Mouse (Mus musculus) midbrain, postnatal 0 days (tissue): ENCODE data around the gene Nolc1. TPM values are rescaled to one million over a fixed set of nuclear protein-coding genes. Genes with fewer than 3 reads are reported as not detected.

ENCODE experiments used
- ATAC-seq: fragments of 200-750 bp; cut with Nextera tagmentation; 2 replicates; pipeline ENCODE4 v1.8.0; 2017; ENCODE audit warnings: moderate number of reproducible peaks, mild to moderate bottlenecking, moderate TSS enrichment, moderate library complexity; ENCODE audit not compliant: low FRiP score
- DNase-seq: peaks from one replicate; pipeline ENCODE4 v3.0.0-alpha.2; 2015; ENCODE audit warnings: low spot score
- H3K27ac ChIP-seq: fragments of 300-500 bp; sonication (generic); 2 replicates; pipeline ENCODE4 v1.5.1; 2014; ENCODE audit warnings: low read depth, mild to moderate bottlenecking, low read length, mixed read lengths
- H3K27me3 ChIP-seq: fragments of 300-500 bp; sonication (generic); 2 replicates; pipeline ENCODE4 v1.6.1; 2014; ENCODE audit warnings: low read length, control low read depth, mixed read lengths; ENCODE audit not compliant: insufficient read depth
- H3K36me3 ChIP-seq: fragments of 300-500 bp; sonication (generic); 2 replicates; pipeline ENCODE4 v1.6.1; 2014; ENCODE audit warnings: low read length, control low read depth, mixed read lengths; ENCODE audit not compliant: insufficient read depth
- H3K4me1 ChIP-seq: fragments of 300-500 bp; sonication (generic); 2 replicates; pipeline ENCODE4 v1.6.1; 2014; ENCODE audit warnings: mild to moderate bottlenecking, control low read depth, antibody characterized with exemption, low read length, mixed read lengths; ENCODE audit not compliant: insufficient read depth
- H3K4me2 ChIP-seq: fragments of 300-500 bp; sonication (generic); 2 replicates; pipeline ENCODE4 v1.6.1; 2014; ENCODE audit warnings: low read depth, mild to moderate bottlenecking, low read length, mixed read lengths; ENCODE audit not compliant: poor library complexity, severe bottlenecking
- H3K4me3 ChIP-seq: fragments of 300-500 bp; sonication (generic); 2 replicates; pipeline ENCODE4 v1.5.1; 2014; ENCODE audit warnings: low read depth, mild to moderate bottlenecking, low read length, moderate library complexity
- H3K9ac ChIP-seq: fragments of 300-500 bp; sonication (generic); replicated peaks from 2 replicates; pipeline ENCODE4 v1.6.1; 2014; ENCODE audit warnings: mild to moderate bottlenecking, low read length, moderate library complexity, mixed read lengths; ENCODE audit not compliant: poor library complexity, severe bottlenecking
- H3K9me3 ChIP-seq: fragments of 300-500 bp; sonication (generic); 2 replicates; pipeline ENCODE4 v1.6.1; 2016; ENCODE audit warnings: low read length, control low read depth
- CTCF ChIP-seq: IDR thresholded peaks from 2 replicates; pipeline ENCODE4 v1.5.1; 2016; ENCODE audit warnings: antibody characterized with exemption, mild to moderate bottlenecking
- WGBS: fragments of 180-500 bp; shearing (Covaris S2); extraction: QIAGEN DNeasy Blood & Tissue Kit; methylation state at CpG from one replicate; pipeline ENCODE4 v1.1.7; 2014; 5-methylcytosine and 5-hydroxymethylcytosine counted together
- polyA plus RNA-seq: library from polyadenylated mRNA; unstranded; fragments of >200 nt; fragmentation: Nextera tagmentation; extraction: Ambion mirVana; gene quantifications from 2 replicates; pipeline ENCODE4 v1.2.1, GENCODE M21; 2015
- total RNA-seq: library from RNA; depleted of rRNA; stranded (reverse); fragments of >200 nt; gene quantifications from 2 replicates; pipeline ENCODE4 v1.2.3, GENCODE M21; 2014

Gene Nolc1
- total and polyA plus RNA-seq, 2 experiments from 2014 or later, result 26.0 to 63.5 TPM

DNA sequence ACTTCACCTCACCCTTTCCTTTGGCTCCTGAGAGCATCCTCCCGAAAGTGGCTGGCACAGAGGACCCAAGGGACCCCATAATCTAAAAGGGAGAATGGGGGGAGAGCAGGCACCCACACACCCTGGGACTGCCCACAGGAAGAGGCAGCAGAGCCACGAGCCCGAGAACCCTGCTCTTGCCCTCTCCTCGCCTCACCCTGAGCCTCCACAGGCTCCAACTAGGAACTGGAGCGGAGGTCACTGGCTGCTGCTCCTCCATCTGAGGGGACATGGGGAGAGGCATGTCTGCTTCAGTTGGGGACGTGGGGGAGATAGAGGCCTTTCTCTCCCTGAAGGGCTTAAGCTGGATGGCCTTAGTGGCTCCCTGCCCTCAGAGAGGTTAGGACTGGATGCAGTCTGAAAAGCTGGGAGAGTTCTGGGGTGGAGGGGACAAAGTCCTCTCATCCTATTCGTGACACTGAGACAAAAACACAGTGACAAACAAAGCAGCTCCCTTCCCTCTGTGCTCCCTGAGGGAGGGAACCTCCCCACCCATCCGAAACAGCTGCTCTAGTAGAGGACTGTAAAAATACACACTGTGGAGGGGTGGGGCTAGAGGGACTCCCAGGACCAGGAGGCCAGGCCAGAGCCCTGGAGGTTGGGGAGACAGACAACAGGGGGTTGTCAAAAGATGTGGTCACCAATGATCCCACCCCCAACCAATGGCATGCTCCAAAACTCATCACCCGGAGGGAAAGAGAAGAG is 43.8 kb upstream of the Nolc1 start:
- DNase-seq (no peak), ATAC-seq (no peak)

GRCm38 (mm10) chr19:46032731-46033510 is 42.7 kb upstream of the Nolc1 start:
- Histone ChIP-seq H3K36me3 (peaks cover 45% of the 10 kb centered on the region), H3K4me1 (peaks cover 13% of the 10 kb centered on the region), H3K4me2 (no peak overlapping the region), H3K9me3 (no peaks in the 10 kb centered on the region), H3K27me3 (no peaks in the 10 kb centered on the region), H3K27ac (no peak overlapping the region), H3K4me3 (no peak overlapping the region), H3K9ac (no peak overlapping the region)
- no peak for ATAC-seq
- DNase-seq, result no peak
- 83% methylated on average over 26 of the region's 26 CpGs for WGBS
- no peak for TF ChIP-seq CTCF

More for the DNA sequence above, 43.8 kb upstream of the Nolc1 start:
- peaks cover 2% of the 10 kb centered on the region for H3K4me1 ChIP-seq
- H3K9me3 ChIP-seq, result no peaks in the 10 kb centered on the region
- no peak overlapping the region for H3K4me2 ChIP-seq
- H3K27me3 ChIP-seq, result no peaks in the 10 kb centered on the region
- H3K36me3 ChIP-seq, result peaks cover 45% of the 10 kb centered on the region
- 67% methylated on average over 9 of the region's 9 CpGs for WGBS
- TF ChIP-seq CTCF, result no peak
- no peak overlapping the region for H3K4me3 ChIP-seq
- no peak overlapping the region for H3K27ac ChIP-seq
- no peak overlapping the region for H3K9ac ChIP-seq

DNA sequence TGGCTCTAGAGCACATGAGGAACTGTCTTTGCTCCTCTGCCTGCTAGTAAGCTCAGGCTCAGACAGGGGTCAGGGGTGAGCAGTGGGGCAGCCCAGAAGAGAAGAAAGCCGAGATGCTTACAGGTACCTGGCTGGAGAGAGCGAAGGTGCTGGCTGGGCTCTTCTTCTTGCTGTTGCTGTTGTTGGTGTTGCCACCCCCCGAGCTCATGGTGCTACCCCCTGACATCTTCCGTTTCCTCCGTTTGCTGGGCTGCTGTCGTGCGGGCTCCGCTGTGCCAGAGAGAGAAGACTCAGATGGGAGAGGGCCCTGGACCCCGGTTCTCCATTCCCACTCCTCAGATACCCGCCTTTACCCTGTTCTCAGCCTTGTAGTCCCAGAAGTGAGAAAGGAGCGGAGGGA is 41.8 kb upstream of the Nolc1 start:
- WGBS, result 92% methylated on average over 11 of the region's 11 CpGs
- peaks cover 45% of the 10 kb centered on the region for H3K36me3 ChIP-seq
- H3K4me1 ChIP-seq, result peaks cover 20% of the 10 kb centered on the region
- no peak for TF ChIP-seq CTCF
- DNase-seq (no peak), ATAC-seq (no peak)
- H3K9me3 ChIP-seq, result no peaks in the 10 kb centered on the region
- H3K9ac ChIP-seq, result 0 out of 2 replicates have a peak overlapping the region, but pooled peaks have one; percentile 13
- H3K4me2 ChIP-seq, result no peak overlapping the region
- H3K27me3 ChIP-seq, result no peaks in the 10 kb centered on the region
- no peak overlapping the region for H3K4me3 ChIP-seq
- no peak overlapping the region for H3K27ac ChIP-seq

- Histone ChIP-seq H3K4me2 (no peak overlapping the region), H3K9ac (no peak overlapping the region), H3K27me3 (no peaks in the 10 kb centered on the region), H3K9me3 (no peaks in the 10 kb centered on the region), H3K4me3 (no peak overlapping the region), H3K4me1 (peaks cover 30% of the 10 kb centered on the region), H3K36me3 (peaks cover 44% of the 10 kb centered on the region), H3K27ac (no peak overlapping the region)
- DNase-seq (no peak), ATAC-seq (no peak)
- TF ChIP-seq CTCF, result no peak
- WGBS, result 92% methylated on average over 13 of the region's 13 CpGs
Observed at GRCm38 (mm10) chr19:46035971-46036370, 39.7 kb upstream of the Nolc1 start.

DNA sequence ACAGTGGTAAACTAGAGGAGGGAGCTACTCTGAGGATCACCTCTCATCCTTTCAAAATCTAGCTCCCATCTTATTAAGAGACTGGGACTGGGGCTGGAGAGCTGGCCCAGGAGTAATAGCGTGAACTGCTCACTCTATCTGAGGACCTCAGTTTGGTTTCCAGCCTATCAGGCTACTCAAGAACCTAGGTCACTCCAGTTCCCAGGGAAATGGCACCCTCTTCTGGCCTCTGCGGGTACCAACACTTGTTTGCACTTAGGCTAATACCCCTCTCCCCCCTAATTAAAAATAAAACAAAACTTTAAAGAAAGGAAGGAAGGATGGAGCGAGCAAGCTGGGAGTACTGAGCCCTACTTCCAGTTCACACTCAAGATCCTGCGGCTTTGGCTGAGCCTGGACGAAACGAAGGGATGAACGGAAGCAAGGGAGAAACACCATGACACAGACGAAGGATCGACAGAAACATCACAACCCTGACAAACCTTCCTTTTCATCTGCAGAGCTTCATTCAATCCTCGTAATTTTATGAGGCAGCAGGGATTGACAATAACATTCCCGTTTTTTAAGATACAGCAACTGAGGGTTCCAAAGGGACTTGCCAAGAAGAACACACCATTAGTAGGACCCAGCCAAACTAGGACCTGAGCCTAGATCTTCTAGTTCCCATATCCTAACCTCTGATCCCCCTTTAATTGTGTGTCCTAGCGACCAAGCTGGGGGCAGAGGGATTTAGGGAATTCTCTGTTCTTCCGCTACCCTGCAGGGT is 39.0 kb upstream of the Nolc1 start:
- WGBS, result 59% methylated on average over 13 of the region's 13 CpGs
- Histone ChIP-seq H3K9ac (0 out of 2 replicates have a peak overlapping the region, but pooled peaks have one; percentile 74), H3K4me2 (peak overlapping the region; percentile 94), H3K27ac (no peak overlapping the region; the same call in 1 of the 2 replicates), H3K4me3 (peak overlapping the region; percentile 61), H3K9me3 (no peaks in the 10 kb centered on the region), H3K36me3 (peaks cover 40% of the 10 kb centered on the region), H3K4me1 (peaks cover 37% of the 10 kb centered on the region), H3K27me3 (no peaks in the 10 kb centered on the region)
- DNase-seq (peak; percentile 33), ATAC-seq (no peak)
- TF ChIP-seq CTCF, result peak; percentile 57
